Mouse (Mus musculus) small intestine, adult 2 months (tissue): ENCODE data around the gene Prss50.

Experiments used
- CTCF ChIP-seq: fragments of 200-500 bp; IDR thresholded peaks from 2 replicates; pipeline ENCODE4 v1.5.1; 2012; ENCODE audit warnings: low read depth, mild to moderate bottlenecking, control low read depth, inconsistent platforms, low read length, moderate library complexity, mixed read lengths; ENCODE audit not compliant: insufficient replicate concordance, insufficient read length; ENCODE audit errors: extremely low read depth
- POLR2A ChIP-seq: fragments of 200-500 bp; IDR thresholded peaks from 2 replicates; pipeline ENCODE4 v1.6.1; 2012; ENCODE audit warnings: low read depth, mild to moderate bottlenecking, control low read depth, inconsistent platforms, low read length, moderate library complexity

- TF ChIP-seq POLR2A (no peak), CTCF (no peak)
Observed at GRCm38 (mm10) chr9:110881953-110882352, 24.2 kb downstream of the Prss50 start.
